Mouse (Mus musculus): ENCODE results near the gene Cops8. TPM values are rescaled to one million over a fixed set of nuclear protein-coding genes. Genes with fewer than 3 reads are reported as not detected.

Cops8 gene
- polyA plus RNA-seq, 1 experiment, result 88.0 TPM

DNA sequence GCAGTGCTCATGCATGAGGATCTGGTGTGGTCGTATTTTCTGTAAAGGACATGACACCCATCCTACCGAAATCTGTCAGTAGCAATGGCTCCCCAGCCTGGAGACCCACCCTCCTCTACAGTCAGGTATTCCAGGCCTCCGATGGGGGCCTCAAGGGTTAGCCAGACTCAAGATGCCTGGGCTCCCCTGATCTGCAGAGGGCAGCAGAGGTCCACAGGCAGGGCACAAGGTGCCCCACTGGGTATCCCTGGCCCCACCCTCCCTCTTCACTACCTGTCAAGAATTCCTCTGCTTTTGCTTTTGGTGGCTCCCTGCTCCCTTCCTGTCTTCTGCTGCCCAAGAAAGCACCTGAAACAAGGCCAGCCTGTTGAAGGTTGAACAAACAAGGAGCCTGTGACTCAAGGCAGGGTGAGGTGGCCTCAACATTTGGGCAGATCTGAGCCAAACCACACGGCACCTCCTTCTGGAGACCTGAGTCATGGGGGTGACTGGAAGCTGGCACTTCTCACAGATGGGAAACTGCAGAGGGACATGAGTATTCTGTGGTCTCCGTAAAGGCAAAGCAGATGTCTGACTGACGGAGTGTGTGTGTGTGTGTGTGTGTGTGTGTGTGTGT lies 30.7 kb downstream of the Cops8 start:
- Histone ChIP-seq H3K36me3 (ENCODE audit: control insufficient read depth, insufficient read depth) (no peaks in the 10 kb centered on the region), H3K79me2 (ENCODE audit: control insufficient read depth, insufficient read depth) (no peaks in the 10 kb centered on the region), H3ac (ENCODE audit: control insufficient read depth, insufficient read length, low read depth) (no peak overlapping the region), H3K79me3 (ENCODE audit: low read depth) (no peaks in the 10 kb centered on the region), H3K27me3 (ENCODE audit: control insufficient read depth, insufficient read depth, insufficient read length) (no peaks in the 10 kb centered on the region), H3K4me3 (ENCODE audit: insufficient read depth, poor library complexity, severe bottlenecking) (no peak overlapping the region)
- TF ChIP-seq MYOD1 (IDR thresholded peaks at IDR 0.05; ENCODE audit: control insufficient read depth, insufficient read length, low read depth) (peak; percentile 41), FOSL1 (IDR thresholded peaks at IDR 0.05; ENCODE audit: insufficient read depth, low read length, poor library complexity, severe bottlenecking) (peak; percentile 43), MYOG (IDR thresholded peaks at IDR 0.05; ENCODE audit: control insufficient read depth, extremely low read depth, insufficient read length) (no peak), CTCF (IDR thresholded peaks at IDR 0.05; ENCODE audit: control insufficient read depth, insufficient read depth, insufficient read length) (peak; percentile 21)

DNA sequence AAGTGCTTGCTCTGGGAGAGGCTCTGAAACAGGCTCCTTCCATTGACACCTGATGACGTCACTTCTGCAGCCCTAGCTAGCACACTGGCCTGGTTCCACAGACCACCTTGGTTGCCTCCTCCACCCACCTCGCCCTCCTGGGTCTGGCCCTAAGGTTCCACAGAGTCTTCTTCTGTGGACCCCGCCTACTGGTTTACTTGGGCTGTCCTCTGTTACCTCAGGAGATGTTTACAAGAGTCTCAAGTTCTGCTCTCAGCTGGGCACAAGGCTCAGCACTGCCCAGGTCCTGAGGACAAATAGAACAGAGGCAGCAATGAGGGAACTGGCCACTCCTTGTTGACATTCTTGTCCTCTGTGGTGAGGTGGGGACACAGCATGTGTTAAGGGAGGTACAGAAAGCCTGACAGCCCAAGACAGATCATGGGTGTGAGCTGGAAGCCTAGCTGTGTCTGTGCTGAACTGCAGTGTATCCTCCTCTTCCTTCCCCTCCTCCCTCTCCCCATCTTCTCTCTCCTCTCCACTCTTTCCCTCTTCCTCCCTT lies 31.5 kb downstream of the Cops8 start:
- no peak overlapping the region for H3ac ChIP-seq (ENCODE audit: control insufficient read depth, insufficient read length, low read depth)
- no peaks in the 10 kb centered on the region for H3K79me3 ChIP-seq (ENCODE audit: low read depth)

DNA sequence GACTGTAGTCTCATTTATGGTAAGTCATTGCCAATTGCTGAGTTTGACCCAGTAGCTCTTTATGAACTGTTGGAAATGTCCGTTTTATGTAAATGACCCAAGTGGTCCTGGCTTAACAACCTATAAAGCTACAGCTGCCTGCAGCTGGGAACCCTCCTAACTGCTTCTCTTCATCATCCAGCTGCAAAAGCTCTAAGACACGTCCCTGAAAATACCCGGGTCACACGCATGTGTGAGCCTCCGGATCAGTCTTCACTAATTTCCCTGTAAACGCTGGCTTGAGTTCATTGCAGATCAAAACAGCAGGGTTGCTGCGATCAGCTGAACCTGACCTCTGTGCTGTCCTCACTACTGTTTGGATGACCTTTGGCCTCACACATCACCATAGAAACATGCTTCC lies 35.6 kb downstream of the Cops8 start:
- Histone ChIP-seq H3K4me3 (ENCODE audit: insufficient read depth, poor library complexity, severe bottlenecking) (no peak overlapping the region), H3K36me3 (ENCODE audit: control insufficient read depth, insufficient read depth) (no peaks in the 10 kb centered on the region), H3K79me2 (ENCODE audit: control insufficient read depth, insufficient read depth) (no peaks in the 10 kb centered on the region), H3K79me3 (ENCODE audit: low read depth) (no peaks in the 10 kb centered on the region), H3K27me3 (ENCODE audit: control insufficient read depth, insufficient read depth, insufficient read length) (no peaks in the 10 kb centered on the region), H3ac (ENCODE audit: control insufficient read depth, insufficient read length, low read depth) (no peak overlapping the region)
- no peak for TF ChIP-seq MYOD1 (IDR thresholded peaks at IDR 0.05; ENCODE audit: control insufficient read depth, insufficient read length, low read depth)
- no peak for TF ChIP-seq CTCF (IDR thresholded peaks at IDR 0.05; ENCODE audit: control insufficient read depth, insufficient read depth, insufficient read length)
- TF ChIP-seq MAX (IDR thresholded peaks at IDR 0.05), result no peak
- no peak for TF ChIP-seq CEBPB (IDR thresholded peaks at IDR 0.05; ENCODE audit: low read depth)
- TF ChIP-seq USF1 (IDR thresholded peaks at IDR 0.05; ENCODE audit: low read depth), result no peak
- TF ChIP-seq MYOG (IDR thresholded peaks at IDR 0.05; ENCODE audit: control insufficient read depth, extremely low read depth, insufficient read length), result no peak
- no peak for TF ChIP-seq FOSL1 (IDR thresholded peaks at IDR 0.05; ENCODE audit: insufficient read depth, low read length, poor library complexity, severe bottlenecking)

More for the DNA sequence above, 31.5 kb downstream of the Cops8 start:
- H3K36me3 ChIP-seq (ENCODE audit: control insufficient read depth, insufficient read depth), result no peaks in the 10 kb centered on the region
- H3K4me3 ChIP-seq (ENCODE audit: insufficient read depth, poor library complexity, severe bottlenecking), result no peak overlapping the region
- TF ChIP-seq CEBPB (IDR thresholded peaks at IDR 0.05; ENCODE audit: low read depth) (no peak), MAX (IDR thresholded peaks at IDR 0.05) (no peak), MYOG (IDR thresholded peaks at IDR 0.05; ENCODE audit: control insufficient read depth, extremely low read depth, insufficient read length) (no peak), USF1 (IDR thresholded peaks at IDR 0.05; ENCODE audit: low read depth) (no peak), MYOD1 (IDR thresholded peaks at IDR 0.05; ENCODE audit: control insufficient read depth, insufficient read length, low read depth) (no peak)
- H3K27me3 ChIP-seq (ENCODE audit: control insufficient read depth, insufficient read depth, insufficient read length), result no peaks in the 10 kb centered on the region
- H3K79me2 ChIP-seq (ENCODE audit: control insufficient read depth, insufficient read depth), result no peaks in the 10 kb centered on the region

DNA sequence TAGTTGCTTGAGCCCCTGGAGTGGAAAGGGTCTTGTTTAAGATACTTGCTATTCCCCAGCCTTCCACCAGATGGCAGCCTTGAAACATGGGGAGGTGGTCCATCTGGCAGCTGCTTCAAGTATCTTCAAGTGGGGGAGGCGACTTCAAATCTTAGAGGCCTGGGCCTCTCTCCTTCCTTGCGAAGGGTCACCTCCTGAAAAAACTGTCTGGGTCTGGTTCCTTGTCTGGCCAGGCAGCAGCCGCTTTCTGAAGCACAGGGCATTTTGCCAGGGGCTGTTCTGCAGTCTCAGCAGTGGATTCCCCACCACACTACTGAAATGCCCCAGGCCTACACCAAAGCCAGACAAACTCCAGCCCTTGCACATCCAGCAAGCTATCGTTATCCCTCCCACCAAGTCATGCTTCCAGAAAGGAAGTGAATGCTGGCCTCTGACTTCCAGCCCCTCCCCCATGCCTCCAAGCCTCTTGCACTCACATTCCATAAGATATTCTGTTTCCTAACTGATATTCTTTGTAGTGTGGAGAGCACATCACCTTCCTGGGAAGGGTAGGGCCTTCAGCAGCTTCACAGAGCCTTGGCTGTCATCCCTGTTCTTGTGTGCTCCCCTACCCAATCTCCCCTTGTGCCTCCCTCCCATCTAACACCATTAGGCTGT lies 48.1 kb downstream of the Cops8 start:
- TF ChIP-seq USF1 (IDR thresholded peaks at IDR 0.05; ENCODE audit: low read depth) (no peak), MAX (IDR thresholded peaks at IDR 0.05) (no peak), CTCF (IDR thresholded peaks at IDR 0.05; ENCODE audit: control insufficient read depth, insufficient read depth, insufficient read length) (peak; percentile 22), MYOD1 (IDR thresholded peaks at IDR 0.05; ENCODE audit: control insufficient read depth, insufficient read length, low read depth) (peak; percentile 45)
- H3K79me2 ChIP-seq (ENCODE audit: control insufficient read depth, insufficient read depth), result no peaks in the 10 kb centered on the region
- H3K79me3 ChIP-seq (ENCODE audit: low read depth), result no peaks in the 10 kb centered on the region
- no peak overlapping the region for H3ac ChIP-seq (ENCODE audit: control insufficient read depth, insufficient read length, low read depth)
- no peaks in the 10 kb centered on the region for H3K27me3 ChIP-seq (ENCODE audit: control insufficient read depth, insufficient read depth, insufficient read length)
- no peaks in the 10 kb centered on the region for H3K36me3 ChIP-seq (ENCODE audit: control insufficient read depth, insufficient read depth)
- H3K4me3 ChIP-seq (ENCODE audit: insufficient read depth, poor library complexity, severe bottlenecking), result no peak overlapping the region

- no peaks in the 10 kb centered on the region for H3K36me3 ChIP-seq (ENCODE audit: control insufficient read depth, insufficient read depth)
- no peaks in the 10 kb centered on the region for H3K27me3 ChIP-seq (ENCODE audit: control insufficient read depth, insufficient read depth, insufficient read length)
- H3ac ChIP-seq (ENCODE audit: control insufficient read depth, insufficient read length, low read depth), result no peak overlapping the region
- TF ChIP-seq CEBPB (IDR thresholded peaks at IDR 0.05; ENCODE audit: low read depth) (no peak), CTCF (IDR thresholded peaks at IDR 0.05; ENCODE audit: control insufficient read depth, insufficient read depth, insufficient read length) (no peak), USF1 (IDR thresholded peaks at IDR 0.05; ENCODE audit: low read depth) (no peak), FOSL1 (IDR thresholded peaks at IDR 0.05; ENCODE audit: insufficient read depth, low read length, poor library complexity, severe bottlenecking) (no peak), MAX (IDR thresholded peaks at IDR 0.05) (no peak), MYOD1 (IDR thresholded peaks at IDR 0.05; ENCODE audit: control insufficient read depth, insufficient read length, low read depth) (no peak), MYOG (IDR thresholded peaks at IDR 0.05; ENCODE audit: control insufficient read depth, extremely low read depth, insufficient read length) (no peak)
- H3K79me3 ChIP-seq (ENCODE audit: low read depth), result no peaks in the 10 kb centered on the region
- H3K4me3 ChIP-seq (ENCODE audit: insufficient read depth, poor library complexity, severe bottlenecking), result no peak overlapping the region
- no peaks in the 10 kb centered on the region for H3K79me2 ChIP-seq (ENCODE audit: control insufficient read depth, insufficient read depth)
Observed at GRCm38 (mm10) chr1:90651781-90652180, 49.0 kb downstream of the Cops8 start.

Data from C2C12 (cell line).